Mouse (Mus musculus) forebrain, embryonic 12.5 days (tissue): ENCODE results near the gene Ripor3. TPM values are rescaled to one million over a fixed set of nuclear protein-coding genes. Genes with fewer than 3 reads are reported as not detected.

ENCODE experiments used
- ATAC-seq: fragments of 200-750 bp; cut with Nextera tagmentation; 2 replicates; pipeline ENCODE4 v1.8.0; 2017; ENCODE audit warnings: moderate TSS enrichment; ENCODE audit not compliant: low FRiP score
- H3K27ac ChIP-seq: fragments of 300-500 bp; sonication (generic); 2 replicates; pipeline ENCODE4 v1.5.1; 2016; ENCODE audit warnings: mild to moderate bottlenecking
- H3K27me3 ChIP-seq: fragments of 300-500 bp; sonication (generic); 2 replicates; pipeline ENCODE4 v1.6.1; 2016; ENCODE audit warnings: mild to moderate bottlenecking
- H3K36me3 ChIP-seq: fragments of 300-500 bp; sonication (generic); replicated peaks from 2 replicates; pipeline ENCODE4 v1.6.1; 2016; ENCODE audit warnings: mild to moderate bottlenecking
- H3K4me1 ChIP-seq: fragments of 300-500 bp; sonication (generic); 2 replicates; pipeline ENCODE4 v1.6.1; 2016
- H3K4me2 ChIP-seq: fragments of 300-500 bp; sonication (generic); 2 replicates; pipeline ENCODE4 v1.6.1; 2016; ENCODE audit warnings: mild to moderate bottlenecking, moderate library complexity
- H3K4me3 ChIP-seq: fragments of 300-500 bp; sonication (generic); replicated peaks from 2 replicates; pipeline ENCODE4 v1.5.1; 2016; ENCODE audit warnings: mild to moderate bottlenecking
- H3K9ac ChIP-seq: fragments of 300-500 bp; sonication (generic); 2 replicates; pipeline ENCODE4 v1.6.1; 2016; ENCODE audit warnings: mild to moderate bottlenecking
- H3K9me3 ChIP-seq: fragments of 300-500 bp; sonication (generic); 2 replicates; pipeline ENCODE4 v1.6.1; 2016
- WGBS: fragments of 180-500 bp; shearing (Covaris S2); methylation state at CpG from one replicate; pipeline ENCODE4 v1.1.7; 2016; 5-methylcytosine and 5-hydroxymethylcytosine counted together
- polyA plus RNA-seq: library from polyadenylated mRNA; unstranded; fragments of >200 nt; fragmentation: Nextera tagmentation; extraction: Ambion mirVana; gene quantifications from 2 replicates; pipeline ENCODE4 v1.2.1, GENCODE M21; 2016

Ripor3 gene
- polyA plus RNA-seq, 1 experiment from 2014 or later, result 0.82 TPM

DNA sequence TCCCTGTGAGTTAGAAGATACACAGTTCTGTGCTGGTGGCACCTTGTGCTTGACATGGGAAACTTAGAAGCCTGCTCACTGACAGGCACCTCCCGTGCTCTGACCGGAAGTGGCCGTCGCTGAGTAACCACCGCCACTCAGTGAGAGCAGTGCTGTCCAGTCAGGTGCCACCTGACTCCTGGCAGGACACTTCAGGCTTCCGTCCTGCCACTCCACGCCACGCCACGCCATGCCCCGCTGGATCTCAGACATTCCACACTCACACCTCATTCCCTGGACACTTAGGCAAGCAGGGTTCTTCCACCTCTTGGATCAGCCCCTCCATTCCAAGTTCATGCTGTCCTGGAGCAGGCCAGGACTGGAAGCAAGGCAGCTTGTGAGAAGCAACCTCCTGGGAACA is 32.1 kb downstream of the Ripor3 start:
- Histone ChIP-seq H3K36me3 (peaks cover 66% of the 10 kb centered on the region), H3K4me2 (no peak overlapping the region)
- ATAC-seq, result no peak

DNA sequence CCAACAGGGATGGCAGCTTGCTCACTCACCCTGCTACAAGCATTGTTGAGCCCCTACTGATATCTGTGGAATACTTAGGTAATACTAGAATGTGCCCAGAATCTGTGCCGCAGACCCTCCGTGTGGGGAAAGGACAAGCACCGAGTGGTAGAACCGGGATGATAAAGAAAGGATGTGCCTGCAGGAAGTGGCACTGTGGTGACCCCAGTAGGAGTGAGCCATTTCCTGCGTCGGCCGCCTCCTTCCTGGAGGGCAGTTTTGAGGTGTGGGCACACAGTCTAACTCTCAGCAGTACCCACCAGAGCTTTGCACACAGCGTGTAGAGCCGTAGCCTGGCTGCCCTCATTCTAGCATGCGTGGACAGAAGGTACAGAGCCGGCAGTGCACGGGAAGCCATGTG is 34.7 kb downstream of the Ripor3 start:
- Histone ChIP-seq H3K27me3 (no peaks in the 10 kb centered on the region), H3K4me1 (no peaks in the 10 kb centered on the region), H3K9ac (no peak overlapping the region), H3K36me3 (peaks cover 91% of the 10 kb centered on the region), H3K27ac (no peak overlapping the region), H3K9me3 (no peaks in the 10 kb centered on the region), H3K4me2 (no peak overlapping the region), H3K4me3 (no peak overlapping the region)
- no peak for ATAC-seq
- WGBS, result 93% methylated on average over 12 of the region's 12 CpGs

More for the DNA sequence above, 32.1 kb downstream of the Ripor3 start:
- Histone ChIP-seq H3K27ac (no peak overlapping the region), H3K4me1 (no peaks in the 10 kb centered on the region), H3K9me3 (no peaks in the 10 kb centered on the region), H3K9ac (no peak overlapping the region), H3K4me3 (no peak overlapping the region), H3K27me3 (no peaks in the 10 kb centered on the region)
- 96% methylated on average over 10 of the region's 10 CpGs for WGBS

DNA sequence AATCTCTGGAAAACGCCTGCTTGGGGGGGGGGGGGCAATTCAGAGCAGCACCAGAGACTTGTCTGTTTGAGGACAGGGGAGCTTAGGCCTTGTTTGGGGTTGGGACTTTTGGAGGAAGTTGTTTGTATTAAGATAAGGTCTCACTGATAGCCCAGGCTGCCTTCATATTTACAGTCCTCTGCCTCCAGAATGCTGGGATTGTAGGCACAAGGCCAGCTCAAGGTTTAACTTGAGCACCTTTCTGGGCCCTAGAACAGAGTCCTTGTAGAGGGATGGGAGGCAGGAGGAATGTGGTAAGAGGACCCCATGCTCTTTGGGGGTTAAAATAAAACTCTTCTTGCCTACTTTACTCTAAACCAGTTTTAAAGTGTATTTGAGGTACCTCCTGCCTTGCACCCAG is 37.6 kb downstream of the Ripor3 start:
- Histone ChIP-seq H3K4me1 (no peaks in the 10 kb centered on the region), H3K4me3 (no peak overlapping the region), H3K27me3 (no peaks in the 10 kb centered on the region), H3K9me3 (no peaks in the 10 kb centered on the region), H3K27ac (no peak overlapping the region), H3K36me3 (peaks cover 99% of the 10 kb centered on the region), H3K4me2 (no peak overlapping the region), H3K9ac (no peak overlapping the region)
- no peak for ATAC-seq
- 63% methylated on average over 1 of the region's 1 CpGs for WGBS

DNA sequence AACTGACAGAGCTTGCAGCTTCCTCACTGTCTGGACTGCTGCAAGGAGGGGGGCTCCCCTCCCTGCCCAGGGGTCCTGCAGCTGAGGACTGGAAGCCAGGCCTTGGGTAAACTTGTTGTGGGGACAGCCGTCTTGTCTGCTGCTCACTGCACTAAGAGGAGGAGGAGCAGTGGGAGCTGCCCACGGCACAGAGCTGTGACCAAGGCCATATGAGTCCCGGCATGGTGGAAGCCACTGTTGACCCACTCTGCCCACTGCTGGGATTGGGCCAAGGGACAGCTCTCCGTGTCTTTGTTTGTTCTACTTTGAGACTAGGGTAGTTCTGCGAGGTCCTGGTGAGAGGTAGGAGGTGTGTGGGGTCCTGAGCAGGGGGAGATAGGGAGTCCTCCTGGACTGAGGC is 38.3 kb downstream of the Ripor3 start:
- H3K4me3 ChIP-seq, result no peak overlapping the region
- 80% methylated on average over 5 of the region's 5 CpGs for WGBS
- H3K4me1 ChIP-seq, result no peaks in the 10 kb centered on the region
- ATAC-seq, result no peak
- H3K9me3 ChIP-seq, result no peaks in the 10 kb centered on the region
- H3K27me3 ChIP-seq, result no peaks in the 10 kb centered on the region
- H3K27ac ChIP-seq, result no peak overlapping the region
- H3K9ac ChIP-seq, result peak overlapping the region; percentile 22; the same call in 1 of the 2 replicates
- no peak overlapping the region for H3K4me2 ChIP-seq
- H3K36me3 ChIP-seq, result peaks cover 99% of the 10 kb centered on the region

DNA sequence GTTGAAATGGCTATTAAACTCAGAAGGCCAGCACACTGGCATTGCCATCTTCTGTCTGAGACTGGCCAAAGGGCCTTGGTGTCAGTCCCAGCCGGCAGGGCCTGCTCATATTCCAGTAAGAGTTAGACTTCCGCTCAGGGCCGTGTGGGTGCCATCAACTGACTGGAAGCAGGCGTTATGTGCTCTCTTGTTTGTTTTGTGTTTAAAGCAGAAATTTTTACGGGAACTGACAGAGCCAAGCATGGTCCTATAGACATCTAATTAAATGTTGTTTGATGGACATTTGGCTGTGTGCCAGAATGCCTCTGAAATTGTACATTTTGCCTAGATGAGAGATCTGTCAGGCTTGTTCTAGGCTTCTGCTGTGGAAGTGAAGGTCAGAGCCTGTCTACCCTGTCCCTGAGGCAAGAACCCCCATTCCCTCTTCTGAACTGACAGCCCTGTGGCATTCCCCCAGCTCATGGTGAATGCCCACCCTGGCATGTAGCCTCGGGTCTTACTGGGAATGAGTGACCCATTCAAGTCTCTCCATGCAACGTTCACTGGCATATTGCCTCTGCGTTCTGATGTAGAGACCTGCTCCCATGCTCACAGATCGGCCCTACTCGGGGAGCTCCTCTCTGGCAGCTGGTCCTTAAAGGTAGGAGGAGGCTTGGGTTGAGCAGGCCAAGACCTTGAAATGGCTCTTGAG is 40.4 kb downstream of the Ripor3 start:
- Histone ChIP-seq H3K9ac (no peak overlapping the region), H3K4me2 (no peak overlapping the region), H3K4me3 (no peak overlapping the region), H3K27ac (no peak overlapping the region), H3K4me1 (no peaks in the 10 kb centered on the region), H3K9me3 (no peaks in the 10 kb centered on the region), H3K36me3 (peaks cover 100% of the 10 kb centered on the region), H3K27me3 (no peaks in the 10 kb centered on the region)
- ATAC-seq, result no peak
- WGBS, result 90% methylated on average over 10 of the region's 10 CpGs

DNA sequence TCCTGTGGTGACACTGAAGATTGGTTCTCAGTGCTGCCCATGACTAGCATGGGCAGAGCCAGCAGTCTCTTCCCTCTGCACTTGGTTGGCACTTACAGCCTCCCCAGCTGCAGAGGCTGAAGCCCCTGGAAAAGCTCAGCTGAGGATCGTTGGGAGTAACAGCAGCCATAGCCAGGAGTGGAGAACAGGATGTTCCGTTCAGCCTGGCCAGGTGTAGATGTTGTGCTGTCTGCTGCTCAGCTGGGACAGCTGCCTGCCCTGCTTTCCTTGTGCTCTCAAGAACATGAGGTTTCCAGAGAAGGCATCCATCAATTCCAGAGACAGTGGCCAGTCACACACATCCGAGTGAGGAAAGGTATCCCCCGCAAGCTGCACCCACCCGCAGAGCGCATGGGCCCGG is 41.9 kb downstream of the Ripor3 start:
- WGBS, result 96% methylated on average over 7 of the region's 7 CpGs
- ATAC-seq, result no peak
- H3K36me3 ChIP-seq, result peaks cover 100% of the 10 kb centered on the region
- H3K9me3 ChIP-seq, result no peaks in the 10 kb centered on the region
- H3K9ac ChIP-seq, result no peak overlapping the region
- H3K27me3 ChIP-seq, result no peaks in the 10 kb centered on the region
- H3K4me2 ChIP-seq, result no peak overlapping the region
- H3K4me1 ChIP-seq, result no peaks in the 10 kb centered on the region
- H3K27ac ChIP-seq, result no peak overlapping the region
- H3K4me3 ChIP-seq, result no peak overlapping the region

DNA sequence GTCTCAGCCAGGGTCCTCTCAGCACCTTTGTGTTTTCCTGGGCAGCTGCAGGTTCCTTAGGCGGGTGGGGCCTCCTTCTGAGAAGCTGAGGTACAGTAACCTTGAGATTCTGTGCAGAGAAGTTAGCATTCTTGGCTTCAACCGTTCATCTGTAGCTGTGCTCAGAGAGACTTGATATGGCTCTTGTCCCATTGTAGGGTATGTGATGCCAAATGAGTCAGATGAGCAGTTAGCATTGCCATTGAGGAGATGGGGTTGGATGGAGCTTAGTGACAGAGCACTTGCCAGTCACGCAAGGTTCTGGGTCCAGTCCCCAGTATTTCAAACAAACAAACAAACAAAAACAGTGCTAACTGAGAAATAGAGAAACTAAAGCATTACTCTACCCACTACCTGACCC is 44.5 kb downstream of the Ripor3 start:
- no peak overlapping the region for H3K9ac ChIP-seq
- H3K4me3 ChIP-seq, result no peak overlapping the region
- no peak for ATAC-seq
- H3K9me3 ChIP-seq, result no peaks in the 10 kb centered on the region
- 98% methylated on average over 3 of the region's 3 CpGs for WGBS
- H3K27ac ChIP-seq, result no peak overlapping the region
- H3K27me3 ChIP-seq, result no peaks in the 10 kb centered on the region
- H3K4me1 ChIP-seq, result no peaks in the 10 kb centered on the region
- no peak overlapping the region for H3K4me2 ChIP-seq
- peaks cover 77% of the 10 kb centered on the region for H3K36me3 ChIP-seq

DNA sequence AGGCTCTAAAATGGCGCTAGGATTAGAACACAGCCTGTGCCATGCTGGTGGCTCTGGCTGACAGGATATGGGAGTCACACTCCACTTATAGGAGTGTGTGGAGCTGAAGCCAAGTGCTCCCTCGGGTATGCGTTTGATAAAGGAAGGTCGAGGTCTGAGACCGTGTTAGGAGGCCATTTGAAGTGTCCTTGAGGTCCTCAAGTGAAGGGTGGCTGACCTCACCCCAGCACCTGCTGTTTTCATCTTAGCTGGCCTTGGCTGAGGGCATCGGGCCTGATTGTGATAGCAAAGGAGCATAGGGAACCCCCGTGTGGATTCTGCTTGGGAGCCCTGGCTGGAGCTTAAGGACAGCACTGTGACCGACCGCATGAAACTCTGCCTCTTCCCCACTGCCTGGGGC is 46.1 kb downstream of the Ripor3 start:
- no peak overlapping the region for H3K4me3 ChIP-seq
- peaks cover 61% of the 10 kb centered on the region for H3K36me3 ChIP-seq
- no peaks in the 10 kb centered on the region for H3K27me3 ChIP-seq
- H3K4me1 ChIP-seq, result peaks cover 4% of the 10 kb centered on the region; the same call in 1 of the 2 replicates
- WGBS, result 91% methylated on average over 9 of the region's 9 CpGs
- no peak overlapping the region for H3K27ac ChIP-seq
- H3K4me2 ChIP-seq, result no peak overlapping the region
- ATAC-seq, result no peak
- no peak overlapping the region for H3K9ac ChIP-seq
- H3K9me3 ChIP-seq, result no peaks in the 10 kb centered on the region

DNA sequence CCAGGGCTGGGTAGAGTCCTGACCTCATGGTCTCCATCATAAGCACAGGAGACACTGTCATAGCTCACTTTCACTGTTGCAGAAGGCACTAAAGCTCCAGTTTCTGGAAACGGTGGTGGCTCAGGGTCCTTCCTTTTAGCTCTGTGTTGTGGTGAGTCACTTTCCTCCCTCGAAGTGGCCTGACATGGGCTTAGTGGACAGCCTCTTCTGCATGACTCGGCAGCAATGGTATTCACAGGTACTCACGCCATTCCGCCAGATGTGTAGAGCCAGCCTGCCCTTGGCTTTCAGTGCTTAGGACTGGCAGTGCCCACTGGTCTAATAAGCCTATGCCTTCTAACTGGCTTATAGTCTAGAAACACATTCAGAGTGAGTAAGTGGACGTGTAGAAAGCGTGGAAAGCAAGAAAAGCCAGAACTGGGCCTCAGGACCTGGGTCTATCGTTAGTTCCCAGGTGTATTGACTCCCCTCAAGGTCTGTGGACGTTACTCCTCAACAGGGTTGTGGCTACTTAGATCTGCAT is 46.6 kb downstream of the Ripor3 start:
- Histone ChIP-seq H3K9ac (no peak overlapping the region), H3K4me3 (no peak overlapping the region), H3K27me3 (no peaks in the 10 kb centered on the region), H3K4me2 (no peak overlapping the region), H3K4me1 (peaks cover 6% of the 10 kb centered on the region; the same call in 1 of the 2 replicates), H3K36me3 (peaks cover 56% of the 10 kb centered on the region), H3K27ac (no peak overlapping the region), H3K9me3 (no peaks in the 10 kb centered on the region)
- 92% methylated on average over 9 of the region's 9 CpGs for WGBS
- ATAC-seq, result no peak

DNA sequence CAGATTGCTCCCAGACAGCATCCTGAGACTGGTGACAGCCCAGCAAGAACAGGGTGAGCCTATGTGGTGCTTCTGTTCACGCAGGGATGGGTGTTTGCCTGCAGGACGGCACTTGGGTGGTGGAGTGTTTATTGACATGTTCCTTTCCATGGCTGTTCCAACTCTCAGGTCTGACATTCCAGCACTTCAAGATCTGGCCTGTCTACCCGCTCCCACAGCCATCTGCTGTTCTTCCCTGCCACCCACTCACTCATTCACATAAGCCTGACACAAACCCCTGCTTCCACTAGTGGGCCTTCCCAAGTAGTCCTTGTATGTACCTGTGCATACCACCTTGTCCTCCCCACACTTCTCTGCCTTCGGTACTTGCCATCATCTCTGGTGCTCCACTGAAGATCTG is 47.2 kb downstream of the Ripor3 start:
- H3K4me3 ChIP-seq, result no peak overlapping the region
- ATAC-seq, result no peak
- 91% methylated on average over 4 of the region's 4 CpGs for WGBS

DNA sequence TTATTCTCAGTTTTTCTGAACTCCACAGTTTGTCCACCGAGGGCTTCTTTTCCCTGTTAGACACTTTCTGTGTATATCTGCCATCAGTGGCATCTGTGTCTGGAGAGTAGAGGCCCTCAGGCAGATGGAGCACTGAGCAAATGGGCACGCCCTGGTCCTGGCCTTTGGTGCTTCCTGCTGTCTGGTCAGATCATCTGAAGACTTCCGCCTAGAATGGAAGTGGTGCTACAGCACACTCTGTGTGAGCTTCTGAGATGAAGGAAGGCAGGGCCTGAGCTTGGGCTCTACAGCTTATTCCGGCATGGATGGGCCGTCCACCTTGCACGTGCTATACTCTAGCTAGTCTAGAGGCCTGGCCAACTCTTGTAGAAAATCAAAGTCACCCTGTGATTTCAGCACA is 48.1 kb downstream of the Ripor3 start:
- Histone ChIP-seq H3K9ac (no peak overlapping the region), H3K4me1 (peaks cover 6% of the 10 kb centered on the region; the same call in 1 of the 2 replicates), H3K27ac (no peak overlapping the region), H3K36me3 (peaks cover 41% of the 10 kb centered on the region), H3K9me3 (no peaks in the 10 kb centered on the region), H3K4me2 (no peak overlapping the region), H3K27me3 (no peaks in the 10 kb centered on the region), H3K4me3 (no peak overlapping the region)
- no peak for ATAC-seq
- WGBS, result 91% methylated on average over 6 of the region's 6 CpGs

More for the DNA sequence above, 47.2 kb downstream of the Ripor3 start:
- H3K9me3 ChIP-seq, result no peaks in the 10 kb centered on the region
- H3K4me1 ChIP-seq, result peaks cover 6% of the 10 kb centered on the region; the same call in 1 of the 2 replicates
- H3K9ac ChIP-seq, result no peak overlapping the region
- no peak overlapping the region for H3K4me2 ChIP-seq
- no peak overlapping the region for H3K27ac ChIP-seq
- H3K27me3 ChIP-seq, result no peaks in the 10 kb centered on the region
- H3K36me3 ChIP-seq, result peaks cover 50% of the 10 kb centered on the region

DNA sequence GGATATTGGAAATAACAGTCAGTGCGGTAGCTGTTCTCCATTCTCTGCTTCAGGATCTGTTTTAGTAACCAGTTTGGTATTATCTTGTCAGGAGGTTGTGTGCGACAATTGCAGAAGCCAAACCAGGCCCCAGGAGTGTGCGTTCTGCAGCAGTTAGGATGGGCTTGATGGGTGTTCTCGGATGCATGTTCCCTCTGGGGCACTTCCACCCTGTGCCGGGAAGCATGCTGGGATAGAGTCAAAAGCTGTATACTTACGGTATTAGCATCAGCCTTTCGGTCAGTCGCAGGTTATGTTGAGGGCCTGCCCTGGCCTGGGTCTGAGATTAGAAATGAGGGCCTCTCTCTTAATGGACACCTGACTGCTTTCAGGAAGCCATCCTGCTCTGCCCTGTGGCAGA is 49.8 kb downstream of the Ripor3 start:
- Histone ChIP-seq H3K4me3 (no peak overlapping the region), H3K27me3 (no peaks in the 10 kb centered on the region), H3K27ac (no peak overlapping the region), H3K9me3 (no peaks in the 10 kb centered on the region), H3K4me2 (no peak overlapping the region), H3K4me1 (peaks cover 6% of the 10 kb centered on the region; the same call in 1 of the 2 replicates), H3K36me3 (peaks cover 24% of the 10 kb centered on the region), H3K9ac (no peak overlapping the region)
- WGBS, result 88% methylated on average over 8 of the region's 8 CpGs
- no peak for ATAC-seq

DNA sequence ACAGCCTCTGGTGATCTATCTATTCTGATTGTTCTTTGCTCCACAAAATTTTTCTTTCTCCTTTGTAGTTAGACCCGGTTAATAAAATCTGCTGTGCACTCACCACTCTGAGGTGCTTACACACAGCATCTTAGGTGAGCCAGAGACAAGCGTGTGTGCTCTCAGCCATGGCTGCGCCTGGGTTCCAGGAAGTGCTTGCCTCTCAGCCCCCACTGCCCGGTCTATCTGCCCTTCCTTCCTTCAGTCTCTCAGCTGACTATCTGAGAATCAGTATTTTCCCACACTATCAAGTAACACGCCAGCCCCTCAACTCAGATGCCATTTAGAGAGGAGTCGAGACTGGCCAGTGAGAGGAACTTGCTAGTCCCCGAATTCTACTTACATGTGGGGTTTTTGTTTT is 50.4 kb downstream of the Ripor3 start:
- ATAC-seq, result no peak
- no peak overlapping the region for H3K4me3 ChIP-seq
- H3K4me2 ChIP-seq, result no peak overlapping the region
- H3K9me3 ChIP-seq, result no peaks in the 10 kb centered on the region
- no peak overlapping the region for H3K9ac ChIP-seq
- peaks cover 6% of the 10 kb centered on the region; the same call in 1 of the 2 replicates for H3K4me1 ChIP-seq
- peaks cover 18% of the 10 kb centered on the region for H3K36me3 ChIP-seq
- no peaks in the 10 kb centered on the region for H3K27me3 ChIP-seq
- 80% methylated on average over 7 of the region's 7 CpGs for WGBS
- no peak overlapping the region for H3K27ac ChIP-seq
